Mouse (Mus musculus) liver, embryonic 14.5 days (tissue): Measurements from ENCODE around the gene Dlx1. TPM values are rescaled to one million over a fixed set of nuclear protein-coding genes. Genes with fewer than 3 reads are reported as not detected.

Experiments used
- ATAC-seq: fragments of 200-750 bp; cut with Nextera tagmentation; 2 replicates; pipeline ENCODE4 v1.8.0; 2017; ENCODE audit warnings: moderate number of reproducible peaks, mild to moderate bottlenecking, moderate library complexity; ENCODE audit not compliant: insufficient read depth
- DNase-seq, 3 experiments: peaks; one replicate each; pipeline ENCODE4 v3.0.0-alpha.2; 2012 to 2013; ENCODE audit warnings: low read depth in 3 of 3, low spot score in 3 of 3
- H3K27ac ChIP-seq: fragments of 300-500 bp; sonication (generic); 2 replicates; pipeline ENCODE4 v1.5.1; 2014; ENCODE audit warnings: moderate library complexity, mild to moderate bottlenecking, control low read depth, inconsistent platforms
- H3K27me3 ChIP-seq: fragments of 300-500 bp; sonication (generic); 2 replicates; pipeline ENCODE4 v1.6.1; 2014; ENCODE audit warnings: mild to moderate bottlenecking, low read length, moderate library complexity; ENCODE audit not compliant: control insufficient read depth, insufficient read depth
- H3K36me3 ChIP-seq: fragments of 300-500 bp; sonication (generic); replicated peaks from 2 replicates; pipeline ENCODE4 v1.6.1; 2014; ENCODE audit warnings: low read depth; ENCODE audit not compliant: control insufficient read depth, insufficient read depth
- H3K4me1 ChIP-seq, 2 experiments: fragments of 200-500 bp in 1 of 2; fragments of 300-500 bp in 1 of 2; sonication (generic) in 1 of 2; replicated peaks; 2 replicates each; pipeline ENCODE4 v1.6.1; 2012 to 2014; ENCODE audit warnings: antibody characterized with exemption in 1 of 2, inconsistent platforms in 1 of 2, low read length in 1 of 2; ENCODE audit not compliant: control insufficient read depth in 2 of 2, insufficient read depth in 2 of 2
- H3K4me2 ChIP-seq: fragments of 300-500 bp; sonication (generic); 2 replicates; pipeline ENCODE4 v1.6.1; 2014; ENCODE audit warnings: low read depth, mild to moderate bottlenecking, control low read depth, moderate library complexity
- H3K4me3 ChIP-seq, 2 experiments: fragments of 200-500 bp in 1 of 2; fragments of 300-500 bp in 1 of 2; sonication (generic) in 1 of 2; 2 replicates each; pipeline ENCODE4 v1.5.1; 2012 to 2014; ENCODE audit warnings: low read depth in 2 of 2, low read length in 2 of 2, mild to moderate bottlenecking in 2 of 2, control low read depth in 1 of 2, inconsistent platforms in 1 of 2, moderate library complexity in 1 of 2; ENCODE audit not compliant: insufficient read depth in 1 of 2
- H3K9ac ChIP-seq: fragments of 300-500 bp; sonication (generic); replicated peaks from 2 replicates; pipeline ENCODE4 v1.6.1; 2014; ENCODE audit warnings: mild to moderate bottlenecking, control low read depth, moderate library complexity
- H3K9me3 ChIP-seq: fragments of 300-500 bp; sonication (generic); 2 replicates; pipeline ENCODE4 v1.6.1; 2016; ENCODE audit warnings: low read length, mixed read lengths; ENCODE audit not compliant: control insufficient read depth
- CTCF ChIP-seq: IDR thresholded peaks from 2 replicates; pipeline ENCODE4 v1.5.1; 2016; ENCODE audit warnings: antibody characterized with exemption, low read depth, control low read depth
- EP300 ChIP-seq: IDR thresholded peaks from 2 replicates; pipeline ENCODE4 v1.6.1; 2016; ENCODE audit warnings: antibody characterized with exemption, low read depth
- WGBS: fragments of 180-500 bp; shearing (Covaris S2); extraction: QIAGEN DNeasy Blood & Tissue Kit; methylation state at CpG from one replicate; pipeline ENCODE4 v1.1.7; 2014; ENCODE audit not compliant: insufficient replicate concordance; 5-methylcytosine and 5-hydroxymethylcytosine counted together
- polyA plus RNA-seq, 2 experiments: library from polyadenylated mRNA; depleted of rRNA in 1 of 2; stranded (reverse) in 1 of 2; unstranded in 1 of 2; fragments of >200 nt; fragmentation: Nextera tagmentation in 1 of 2; extraction: Ambion mirVana in 1 of 2; gene quantifications; 2 replicates each; pipeline versions ENCODE4 v1.2.1 to v1.2.3; 2012 to 2014

The Dlx1 gene
- polyA plus RNA-seq, 2 experiments = 0.07 TPM; not detected in 1

- no peak for DNase-seq
- H3K4me3 ChIP-seq = peak within 1 kb of the TSS; percentile 21 to 51
- peak within 1 kb of the TSS; percentile 71 for H3K4me2 ChIP-seq
- TF ChIP-seq EP300 (no peak), CTCF (no peak)
- no peaks in the 10 kb centered on the region; a peak in 1 of 4 replicates for H3K4me1 ChIP-seq
- H3K9me3 ChIP-seq = no peaks in the 10 kb centered on the region
- no peaks in the 10 kb centered on the region for H3K36me3 ChIP-seq
- no peak for ATAC-seq
- WGBS = under 1% methylated on average over 37 of the region's 37 CpGs
- H3K9ac ChIP-seq = no peak within 1 kb of the TSS
- H3K27me3 ChIP-seq = peaks cover 94% of the 10 kb centered on the region
- H3K27ac ChIP-seq = no peak within 1 kb of the TSS
These were observed 18.7 kb downstream of the Dlx1 start, which contains the start of gene Dlx2 for GRCm38 (mm10) chr2:71546640-71547071. Gene Dlx2, minus strand, starts transcription at chr2:71546754.

- DNase-seq (peak; percentile 41 to 56 (median 44)), ATAC-seq (no peak)
- no peak overlapping the region for H3K4me3 ChIP-seq
- peaks cover 93% of the 10 kb centered on the region for H3K27me3 ChIP-seq
- H3K4me2 ChIP-seq = no peak overlapping the region
- no peak for TF ChIP-seq EP300
- peak; percentile 90 for TF ChIP-seq CTCF
- H3K36me3 ChIP-seq = no peaks in the 10 kb centered on the region
- no peak overlapping the region for H3K27ac ChIP-seq
- H3K4me1 ChIP-seq = no peaks in the 10 kb centered on the region; a peak in 1 of 4 replicates
- H3K9ac ChIP-seq = no peak overlapping the region
- H3K9me3 ChIP-seq = no peaks in the 10 kb centered on the region
- 1% methylated on average over 8 of the region's 8 CpGs for WGBS
These were observed 19.9 kb downstream of the Dlx1 start for GRCm38 (mm10) chr2:71547829-71548228.

GRCm38 (mm10) chr2:71550330-71550729 is 22.4 kb downstream of the Dlx1 start:
- Histone ChIP-seq H3K9me3 (no peaks in the 10 kb centered on the region), H3K4me2 (no peak overlapping the region), H3K27me3 (peaks cover 79% of the 10 kb centered on the region), H3K36me3 (no peaks in the 10 kb centered on the region), H3K4me3 (no peak overlapping the region), H3K9ac (no peak overlapping the region), H3K27ac (no peak overlapping the region), H3K4me1 (no peaks in the 10 kb centered on the region; a peak in 1 of 4 replicates)
- DNase-seq (no peak), ATAC-seq (no peak)
- WGBS = 16% methylated on average over 3 of the region's 3 CpGs
- TF ChIP-seq CTCF (no peak), EP300 (no peak)

- Histone ChIP-seq H3K4me2 (no peak overlapping the region), H3K4me3 (no peak overlapping the region), H3K36me3 (no peaks in the 10 kb centered on the region), H3K4me1 (no peaks in the 10 kb centered on the region; a peak in 1 of 4 replicates), H3K27me3 (peaks cover 65% of the 10 kb centered on the region), H3K9ac (no peak overlapping the region), H3K9me3 (no peaks in the 10 kb centered on the region), H3K27ac (no peak overlapping the region)
- TF ChIP-seq EP300 (no peak), CTCF (no peak)
- WGBS = 1% methylated on average over 18 of the region's 18 CpGs
- ATAC-seq (no peak), DNase-seq (no peak)
These were observed 23.8 kb downstream of the Dlx1 start for GRCm38 (mm10) chr2:71551704-71552103.

- peaks cover 28% of the 10 kb centered on the region for H3K27me3 ChIP-seq
- peak; percentile 50 for TF ChIP-seq CTCF
- no peak for TF ChIP-seq EP300
These were observed 28.2 kb downstream of the Dlx1 start for GRCm38 (mm10) chr2:71556071-71556470.

More at GRCm38 (mm10) chr2:71556071-71556470, 28.2 kb downstream of the Dlx1 start:
- no peaks in the 10 kb centered on the region for H3K9me3 ChIP-seq
- H3K4me3 ChIP-seq = no peak overlapping the region
- ATAC-seq (no peak), DNase-seq (no peak)
- no peak overlapping the region for H3K4me2 ChIP-seq
- 44% methylated on average over 5 of the region's 5 CpGs for WGBS
- no peaks in the 10 kb centered on the region for H3K4me1 ChIP-seq
- no peak overlapping the region for H3K9ac ChIP-seq
- no peaks in the 10 kb centered on the region for H3K36me3 ChIP-seq
- H3K27ac ChIP-seq = no peak overlapping the region
